Mouse (Mus musculus): ENCODE results near the gene Rorc.
A peak's percentile ranks its signal among the peaks of the same experiment; 100 is the strongest.

The Rorc gene

DNA sequence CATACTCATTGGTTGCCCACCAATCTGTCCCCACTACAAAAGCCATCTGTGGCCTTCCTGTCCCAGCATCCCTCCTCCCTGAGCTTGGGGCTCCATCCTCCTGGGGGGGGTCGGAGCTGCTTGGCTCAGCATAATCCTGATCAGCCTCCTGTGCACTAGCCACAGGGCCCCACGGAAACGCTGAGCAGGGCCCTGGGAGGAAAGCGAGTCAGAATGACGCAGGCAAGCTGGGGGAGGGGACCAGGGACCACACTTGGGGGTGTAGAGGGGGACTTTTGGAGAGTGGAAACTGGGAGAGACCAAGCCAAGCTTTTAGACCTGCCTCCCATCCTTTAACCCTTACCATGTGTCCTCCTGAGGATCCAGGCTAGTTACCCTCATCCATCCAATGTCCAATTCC is 3.3 kb downstream of the Rorc start:
- no peak for DNase-seq (ENCODE audit: low read depth, low spot score)

DNA sequence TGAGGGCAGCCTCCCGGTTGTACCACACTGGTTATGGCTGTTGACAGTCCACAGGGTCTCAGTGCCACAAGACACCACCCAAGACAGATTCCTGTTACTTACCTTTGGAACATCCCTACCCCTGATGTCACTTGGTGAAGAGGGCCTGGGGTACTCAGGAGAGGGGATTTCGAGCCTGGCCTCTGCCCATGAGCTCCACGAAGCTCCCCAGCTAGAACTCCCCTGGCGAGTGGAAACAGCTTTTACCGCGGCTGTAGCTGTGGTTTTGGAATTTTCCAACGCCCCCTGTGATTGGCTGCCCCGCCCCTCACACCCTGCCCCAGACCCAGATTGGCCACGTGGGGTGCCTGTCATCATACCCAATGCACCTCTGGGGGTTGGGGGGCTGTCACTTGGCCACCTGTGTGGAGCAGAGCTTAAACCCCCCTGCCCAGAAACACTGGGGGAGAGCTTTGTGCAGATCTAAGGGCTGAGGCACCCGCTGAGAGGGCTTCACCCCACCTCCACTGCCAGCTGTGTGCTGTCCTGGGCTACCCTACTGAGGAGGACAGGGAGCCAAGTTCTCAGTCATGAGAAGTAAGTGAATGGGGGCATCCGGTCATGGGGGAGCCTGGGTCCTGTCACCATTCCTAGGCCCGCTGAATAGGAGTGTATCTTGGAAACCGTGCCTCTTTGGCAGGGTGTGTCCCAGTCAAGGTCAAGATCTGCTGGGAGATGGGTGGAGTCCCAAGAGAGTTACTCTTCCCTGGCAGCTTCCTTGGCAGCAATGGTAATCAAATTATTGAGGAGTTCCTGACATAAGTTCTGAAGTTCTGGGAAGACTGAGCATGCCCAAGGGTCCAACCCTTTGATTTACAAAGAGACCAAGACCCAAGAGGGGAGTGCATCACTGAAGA is 4.7 kb downstream of the Rorc start:
- no peak for DNase-seq (ENCODE audit: low read depth, low spot score)

DNA sequence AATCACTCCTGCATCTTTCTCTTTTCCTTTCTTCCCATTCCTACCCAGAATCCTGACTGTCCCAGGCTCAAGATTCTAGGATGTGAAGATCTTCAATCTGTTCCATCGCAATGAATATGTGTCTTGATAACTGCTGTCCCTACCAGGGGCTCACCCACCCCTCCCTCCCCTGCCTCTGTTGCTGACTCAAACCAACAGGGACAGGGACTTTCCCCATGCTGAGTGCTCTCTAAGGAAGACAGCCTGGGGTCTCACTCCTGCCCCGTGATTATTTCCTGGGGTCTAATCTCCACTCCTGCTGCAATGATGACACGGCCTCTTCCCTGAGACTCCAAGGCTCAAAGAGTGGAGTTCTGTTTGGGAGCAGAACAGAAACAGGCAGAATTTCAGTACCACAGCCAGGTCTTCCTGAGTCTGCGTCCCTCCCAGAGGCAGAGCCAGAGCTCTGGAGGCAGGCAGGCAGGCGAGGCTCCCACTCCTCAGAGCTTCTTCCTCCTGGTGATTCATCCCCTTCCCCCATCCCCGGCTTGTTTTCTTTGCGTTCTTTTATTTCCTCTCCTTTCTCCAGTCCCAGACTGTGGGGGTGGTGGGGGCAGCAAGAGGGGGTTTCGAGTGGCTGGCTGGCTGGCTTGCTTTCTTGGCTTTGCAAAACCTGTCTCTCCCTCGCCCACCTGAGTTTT is 7.4 kb downstream of the Rorc start:
- DNase-seq (ENCODE audit: low read depth, low spot score): peak; percentile 39

DNA sequence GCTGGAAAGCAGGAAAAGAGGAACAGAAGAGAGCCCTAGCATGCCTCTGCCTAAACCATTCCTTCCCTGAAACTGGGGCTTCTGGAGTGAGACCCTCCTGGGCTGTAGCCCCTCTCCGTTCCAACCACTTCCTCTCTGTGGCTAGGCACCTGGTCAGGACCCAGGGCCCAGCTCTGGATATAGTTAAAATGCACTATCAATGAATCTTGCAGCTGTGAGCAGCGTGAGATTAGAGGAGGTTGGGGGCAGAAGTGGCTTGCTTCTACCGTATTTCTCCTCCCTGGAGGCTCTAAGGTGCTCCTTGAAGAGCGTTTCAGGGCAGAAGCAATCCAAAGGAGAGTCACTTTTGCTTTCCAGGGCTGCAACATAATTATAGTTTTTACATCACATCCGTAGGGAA is 9.7 kb downstream of the Rorc start:
- no peak for DNase-seq (ENCODE audit: low read depth, low spot score)

DNA sequence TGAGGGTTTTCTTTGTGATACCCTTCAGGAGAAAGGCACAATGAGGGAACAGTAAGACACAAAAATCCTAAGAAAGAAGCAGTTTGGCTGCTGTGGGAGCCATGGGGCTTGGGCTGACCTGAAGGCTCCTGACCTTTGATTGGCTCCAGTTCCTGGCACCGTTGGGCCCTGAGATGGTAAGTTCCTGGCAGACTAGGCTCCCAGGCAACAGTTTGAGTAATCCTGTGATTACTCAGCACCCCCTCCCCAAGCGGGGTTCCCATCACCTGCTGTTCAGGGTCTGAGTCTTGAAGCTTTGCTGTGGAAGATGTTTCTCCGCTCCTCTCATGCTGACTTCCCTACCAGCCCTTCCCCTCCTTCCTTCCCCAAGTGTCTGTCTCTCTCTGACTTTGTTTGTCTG is 10.9 kb downstream of the Rorc start:
- no peak for DNase-seq (ENCODE audit: low read depth, low spot score)

DNA sequence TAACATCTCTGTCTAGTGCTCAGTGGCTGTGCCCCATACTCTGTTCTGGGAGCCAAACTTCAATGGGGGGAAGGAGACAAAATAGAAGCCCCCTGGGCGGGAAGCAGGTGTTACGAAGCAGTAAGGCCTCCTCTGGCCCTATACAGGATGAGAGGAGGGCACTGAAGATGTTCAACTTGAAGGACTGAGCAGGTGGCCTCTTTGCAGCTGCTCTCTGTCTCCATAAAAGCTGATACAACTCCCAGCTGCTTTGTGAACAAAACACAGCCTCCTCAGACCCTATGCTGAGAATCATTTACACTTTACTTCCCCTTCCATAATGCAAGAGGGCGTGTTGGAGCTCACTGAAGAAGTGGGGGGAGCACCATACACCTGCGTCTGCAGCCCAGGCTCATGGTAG is 14.1 kb downstream of the Rorc start:
- DNase-seq (ENCODE audit: low read depth, low spot score): no peak

DNA sequence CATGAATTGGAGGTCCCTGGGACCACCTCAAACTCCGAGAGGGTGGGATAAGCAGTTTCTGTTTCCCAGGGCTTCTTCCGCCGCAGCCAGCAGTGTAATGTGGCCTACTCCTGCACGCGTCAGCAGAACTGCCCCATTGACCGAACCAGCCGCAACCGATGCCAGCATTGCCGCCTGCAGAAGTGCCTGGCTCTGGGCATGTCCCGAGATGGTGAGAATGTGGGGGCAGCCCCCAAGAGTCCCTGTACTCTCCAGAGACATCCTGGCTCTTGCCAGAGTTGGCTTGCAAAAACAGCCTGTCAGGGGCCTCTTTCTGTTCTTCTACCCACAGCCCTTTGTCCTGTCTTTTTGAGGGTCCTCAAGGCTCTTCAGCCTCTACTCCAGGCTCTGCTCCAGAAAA is 14.8 kb downstream of the Rorc start:
- DNase-seq (ENCODE audit: low read depth, low spot score): no peak

DNA sequence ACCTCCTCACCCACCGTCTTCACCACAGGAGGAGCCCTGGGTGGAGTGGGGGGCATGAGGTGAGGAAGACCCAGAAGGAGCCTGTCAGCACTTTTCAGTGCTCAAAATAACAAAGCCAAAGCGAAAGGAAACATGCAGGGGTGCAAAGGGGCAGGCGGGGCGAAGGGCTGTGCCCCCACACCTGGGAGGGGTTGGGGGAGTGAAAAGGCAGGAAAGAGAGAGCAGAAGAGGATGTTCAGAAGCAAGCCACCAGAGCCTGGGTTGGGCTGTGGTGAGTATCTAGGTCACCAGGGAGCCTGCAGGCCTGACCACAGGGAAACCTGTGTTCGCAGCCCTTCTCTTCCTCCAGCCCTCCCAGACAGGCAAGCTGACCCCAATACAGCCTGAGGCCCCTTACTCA is 15.5 kb downstream of the Rorc start:
- DNase-seq (ENCODE audit: low read depth, low spot score): no peak

DNA sequence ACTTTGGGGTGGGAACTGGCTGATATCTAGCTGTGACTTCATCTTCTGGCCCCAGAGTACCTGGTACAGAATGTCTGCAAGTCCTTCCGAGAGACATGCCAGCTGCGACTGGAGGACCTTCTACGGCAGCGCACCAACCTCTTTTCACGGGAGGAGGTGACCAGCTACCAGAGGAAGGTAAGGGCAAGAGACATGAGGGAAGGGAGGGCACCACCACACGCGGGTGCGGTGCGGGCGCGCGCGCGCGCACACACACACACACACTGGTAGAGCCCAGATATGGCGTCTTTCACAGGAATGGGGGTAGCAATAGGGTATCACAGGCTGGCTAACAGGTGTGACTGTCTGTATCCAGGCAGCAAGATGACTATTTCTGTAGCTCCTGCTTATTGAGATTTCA is 16.8 kb downstream of the Rorc start:
- no peak for DNase-seq (ENCODE audit: low read depth, low spot score)

DNA sequence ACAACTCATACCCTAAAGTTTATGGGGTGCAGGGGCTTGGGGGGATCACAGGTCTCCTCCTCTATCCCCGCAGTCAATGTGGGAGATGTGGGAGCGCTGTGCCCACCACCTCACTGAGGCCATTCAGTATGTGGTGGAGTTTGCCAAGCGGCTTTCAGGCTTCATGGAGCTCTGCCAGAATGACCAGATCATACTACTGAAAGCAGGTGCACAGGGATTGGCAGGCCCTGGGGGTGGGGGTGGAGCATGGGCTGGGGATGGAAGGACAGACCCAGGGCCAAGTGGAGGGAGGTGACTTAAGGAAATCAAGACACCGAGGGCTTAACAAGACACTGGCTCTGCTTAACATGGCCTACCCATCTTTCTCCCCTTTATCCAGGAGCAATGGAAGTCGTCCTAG is 18.4 kb downstream of the Rorc start:
- DNase-seq (ENCODE audit: low read depth, low spot score): no peak

DNA sequence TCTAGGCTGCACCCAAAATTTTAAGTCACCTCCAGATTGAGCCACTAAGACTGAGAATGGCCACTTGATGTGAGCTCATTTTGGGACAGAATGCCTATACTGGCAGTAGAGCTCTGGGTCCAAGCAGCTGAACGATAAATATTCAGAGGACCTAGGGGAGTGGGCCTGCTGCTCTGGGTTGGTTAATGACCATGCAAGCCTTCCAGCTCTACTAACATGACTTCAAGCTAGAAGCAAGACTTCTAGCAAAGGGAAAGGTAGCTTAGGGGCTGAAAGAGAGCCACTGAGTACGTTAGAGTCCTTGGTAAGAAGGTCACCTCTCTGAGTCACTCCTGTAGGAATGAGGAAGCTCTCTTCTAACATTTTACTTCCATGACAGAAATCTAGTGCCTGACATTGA is 19.5 kb downstream of the Rorc start:
- no peak for DNase-seq (ENCODE audit: low read depth, low spot score)

DNA sequence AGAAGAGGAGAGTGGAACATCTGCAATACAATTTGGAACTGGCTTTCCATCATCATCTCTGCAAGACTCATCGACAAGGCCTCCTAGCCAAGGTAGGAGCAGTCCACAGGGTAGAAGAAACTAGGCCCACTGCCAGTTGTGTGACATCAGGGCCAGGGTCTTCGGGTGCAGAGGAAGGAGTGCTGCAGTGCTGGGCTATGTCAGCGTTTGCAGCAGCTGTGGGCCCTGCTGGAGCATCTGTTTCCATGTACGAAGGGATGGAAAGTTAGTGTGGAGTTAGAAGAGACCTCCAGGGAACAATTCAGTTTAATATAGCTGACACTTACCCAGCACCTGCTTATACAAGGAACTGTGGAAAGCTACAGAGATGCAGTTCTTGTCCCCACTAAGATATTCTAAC is 20.5 kb downstream of the Rorc start:
- no peak for DNase-seq (ENCODE audit: low read depth, low spot score)

DNA sequence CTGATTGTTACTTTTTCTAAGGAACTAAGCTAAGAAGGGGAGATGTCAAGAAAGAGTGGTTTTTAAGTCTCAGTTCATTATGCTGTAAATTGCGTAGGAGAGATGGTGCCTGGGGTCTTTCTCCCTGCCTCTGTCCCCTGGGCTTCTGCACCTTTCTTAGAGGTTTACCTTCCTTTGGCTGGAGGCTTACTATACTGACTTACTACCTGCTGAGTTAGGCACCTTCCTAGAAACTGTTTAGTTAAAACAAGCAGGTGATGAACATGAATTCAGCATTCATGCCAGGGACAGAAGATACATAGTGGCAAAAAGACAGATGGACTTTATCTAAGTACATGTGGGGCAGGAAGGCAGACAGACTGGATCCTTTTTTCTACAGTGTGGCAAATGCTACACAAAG is 23.7 kb downstream of the Rorc start:
- DNase-seq (ENCODE audit: low read depth, low spot score): no peak

DNA sequence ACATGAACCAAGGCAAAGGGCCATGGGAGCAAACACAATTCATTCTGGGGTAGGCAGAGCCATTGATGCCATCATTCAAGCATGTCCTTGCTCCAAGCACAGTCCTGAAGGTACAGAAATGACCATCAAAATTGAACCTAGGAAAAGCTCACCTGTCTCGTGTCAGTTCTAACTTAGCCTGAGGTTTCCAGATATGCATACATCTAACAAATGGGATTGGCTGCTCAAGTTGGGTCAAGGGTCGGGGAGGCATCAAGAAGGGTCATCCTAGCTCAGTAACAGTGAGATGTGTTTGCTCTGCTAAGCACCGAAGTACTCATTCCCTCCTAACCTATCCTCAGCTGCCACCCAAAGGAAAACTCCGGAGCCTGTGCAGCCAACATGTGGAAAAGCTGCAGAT is 24.3 kb downstream of the Rorc start:
- DNase-seq (ENCODE audit: low read depth, low spot score): no peak

DNA sequence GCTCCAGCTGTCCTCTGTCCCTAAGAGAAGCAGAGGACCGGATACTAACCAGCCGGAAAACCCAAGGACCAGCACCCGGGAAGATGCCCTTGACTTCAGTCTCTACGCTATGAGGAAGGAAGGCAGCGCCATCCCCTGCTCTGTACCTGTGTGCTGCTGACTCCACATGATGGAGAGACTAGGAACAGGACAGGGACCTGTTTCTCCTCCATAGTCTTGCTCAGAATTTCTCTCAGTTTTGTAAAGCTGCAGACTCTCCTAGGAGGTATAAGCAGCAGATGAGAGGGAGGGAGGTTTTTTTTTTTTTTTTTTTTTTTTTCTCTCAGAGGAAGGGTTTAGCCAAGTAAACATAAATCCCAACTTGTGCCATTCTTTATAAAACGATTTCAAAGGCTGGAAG is 25.6 kb downstream of the Rorc start, which contains the start of gene Lingo4:
Lingo4 (plus strand) TSS at position 301 of the 400 bp plus-strand sequence.
- DNase-seq (ENCODE audit: low read depth, low spot score): no peak

DNA sequence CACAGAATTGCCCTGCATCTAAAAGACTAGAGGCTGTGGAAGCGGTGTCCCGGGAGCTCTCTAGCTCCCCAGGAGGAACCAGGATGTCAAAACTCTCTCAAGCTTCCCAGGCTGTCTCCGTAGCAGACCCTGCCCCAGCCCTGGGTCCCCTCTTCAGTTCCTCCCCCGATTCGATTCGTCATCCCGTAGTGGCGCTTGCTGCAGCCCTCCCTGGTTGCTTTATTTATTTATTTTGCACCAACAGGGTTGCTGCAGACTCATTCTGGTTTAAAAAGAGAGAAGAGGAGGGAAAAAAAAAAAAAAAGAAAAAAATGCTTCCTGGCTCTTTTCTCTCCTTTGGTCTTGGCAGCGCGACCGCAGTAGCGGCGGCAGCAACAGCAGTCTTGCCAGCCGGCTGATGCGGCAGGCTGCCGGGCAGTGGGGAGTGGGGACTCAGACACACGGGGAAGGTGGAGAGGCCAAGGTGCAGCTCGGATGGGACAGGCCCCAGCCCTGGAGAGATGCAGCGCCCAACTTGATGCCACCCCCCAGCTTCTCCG is 26.4 kb downstream of the Rorc start:
- no peak for DNase-seq (ENCODE audit: low read depth, low spot score)

DNA sequence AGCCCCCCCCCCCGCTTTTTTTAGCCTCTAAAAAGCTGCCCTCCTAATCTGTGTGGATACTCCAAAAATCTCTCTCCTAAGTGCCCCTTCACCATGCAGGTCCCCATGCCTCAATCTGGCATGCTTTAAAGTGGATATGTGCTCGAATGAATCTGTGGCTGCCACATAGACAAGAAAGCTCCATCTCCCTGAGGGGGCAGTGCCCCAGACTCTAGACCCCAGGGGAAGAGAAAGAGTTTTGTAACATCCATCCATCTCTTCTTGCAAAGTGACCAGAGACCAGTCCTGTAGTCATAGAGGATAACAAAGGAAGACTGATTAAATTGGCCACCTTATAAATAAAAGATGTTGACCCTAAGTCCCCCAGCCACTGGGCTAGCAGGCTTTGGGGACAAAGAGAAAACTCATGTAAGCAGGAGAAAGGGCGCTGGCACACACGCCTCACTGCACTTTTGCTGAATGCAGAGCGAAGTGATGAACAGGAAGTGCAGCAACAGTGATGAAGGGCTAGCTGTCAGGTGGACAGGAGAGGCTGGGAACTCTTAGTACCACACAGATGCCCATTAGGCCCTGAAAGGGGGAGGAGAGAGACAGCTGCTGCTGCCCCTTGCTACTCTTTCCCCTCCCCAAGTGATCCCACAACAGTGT is 27.2 kb downstream of the Rorc start:
- DNase-seq (ENCODE audit: low read depth, low spot score): no peak

DNA sequence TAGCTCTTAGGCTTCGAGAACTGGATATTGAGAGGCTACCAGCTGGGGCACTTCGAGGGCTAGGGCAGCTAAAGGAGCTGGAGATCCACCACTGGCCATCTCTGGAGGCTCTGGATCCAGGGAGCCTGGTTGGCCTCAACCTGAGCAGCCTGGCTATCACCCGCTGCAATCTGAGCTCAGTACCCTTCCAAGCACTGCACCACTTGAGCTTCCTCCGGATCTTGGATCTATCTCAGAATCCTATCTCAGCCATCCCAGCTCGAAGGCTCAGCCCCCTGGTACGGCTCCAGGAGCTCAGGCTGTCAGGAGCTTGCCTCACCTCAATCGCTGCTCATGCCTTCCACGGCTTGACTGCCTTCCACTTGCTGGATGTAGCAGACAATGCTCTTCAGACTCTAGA is 29.9 kb downstream of the Rorc start:
- no peak for DNase-seq (ENCODE audit: low read depth, low spot score)

DNA sequence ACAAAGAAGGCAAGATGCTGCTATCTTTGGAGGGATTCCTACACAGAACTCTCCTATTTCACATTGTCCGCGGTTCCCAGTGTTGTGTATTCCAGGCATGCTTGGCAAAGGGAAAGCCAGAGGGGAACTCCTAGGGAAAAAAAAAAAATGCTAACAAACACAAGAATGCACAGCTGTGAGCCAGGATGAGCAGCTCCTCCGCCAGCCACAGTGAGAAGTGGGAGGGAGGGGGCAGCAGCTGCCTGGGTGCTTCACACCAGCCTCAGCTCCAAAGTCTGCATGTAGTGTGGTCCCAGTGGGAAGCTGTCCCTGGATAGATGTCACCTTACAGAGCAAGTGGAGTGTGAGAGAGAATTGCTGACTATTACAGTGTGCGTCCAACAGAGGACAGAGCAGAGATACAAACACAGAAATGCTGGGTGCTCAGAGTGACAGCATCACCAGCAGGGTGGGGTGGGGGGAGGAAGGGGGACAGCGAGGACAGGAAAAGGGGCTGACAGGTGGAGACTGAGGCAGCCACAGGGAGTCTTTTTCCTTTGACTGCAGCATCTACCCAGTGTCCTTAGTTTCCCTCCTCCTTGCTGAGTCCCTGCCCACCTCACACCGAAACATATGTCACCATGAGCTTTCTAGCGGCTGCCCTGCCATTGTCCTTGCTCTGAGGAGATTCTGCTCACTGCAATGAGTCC is 31.9 kb downstream of the Rorc start:
- peak; percentile 69 for DNase-seq (ENCODE audit: low read depth, low spot score)

DNA sequence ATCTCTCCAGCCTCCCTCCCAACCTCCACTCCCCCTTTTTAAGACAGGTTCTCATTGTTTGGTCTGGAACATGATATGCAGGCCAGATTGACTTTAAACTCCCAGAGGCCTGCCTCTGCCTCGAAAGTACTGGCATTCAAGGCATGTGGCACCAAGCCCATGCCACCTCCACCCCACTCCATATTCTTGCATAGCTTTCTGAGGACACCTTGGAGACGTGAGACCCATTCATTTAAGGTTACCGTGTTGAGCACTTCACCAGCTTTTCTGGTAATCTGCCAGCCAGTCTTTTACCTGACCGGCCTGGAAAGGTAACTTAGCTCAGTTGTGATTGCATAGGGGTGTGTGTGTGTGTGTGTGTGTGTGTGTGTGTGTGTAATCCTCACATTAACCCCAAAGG is 33.0 kb downstream of the Rorc start:
- DNase-seq (ENCODE audit: low read depth, low spot score): no peak

DNA sequence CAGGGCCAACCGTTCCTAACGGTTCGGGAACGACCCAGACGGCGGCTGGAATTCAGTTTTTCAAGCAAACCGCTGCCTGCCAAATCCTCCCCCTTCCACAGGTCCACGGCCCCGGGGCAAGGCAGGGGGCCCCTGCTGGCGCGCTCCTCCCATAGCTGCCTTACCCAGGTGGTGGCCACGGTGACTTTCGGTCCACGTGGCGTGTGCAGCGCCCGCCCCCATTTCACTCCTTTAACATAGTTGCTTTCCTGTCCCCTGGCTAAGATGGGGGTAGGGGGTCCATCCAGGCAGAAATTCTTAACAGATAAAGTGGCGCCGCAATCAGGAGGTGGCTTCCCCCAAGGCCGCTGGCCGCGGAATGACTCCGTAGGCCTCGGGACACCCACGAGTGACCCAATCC is 39.9 kb downstream of the Rorc start:
- DNase-seq (ENCODE audit: low read depth, low spot score): no peak
